Mouse (Mus musculus) forebrain, embryonic 14.5 days (tissue): ENCODE results near the gene Rab40c. TPM values are rescaled to one million over a fixed set of nuclear protein-coding genes. Genes with fewer than 3 reads are reported as not detected.

Source experiments
- ATAC-seq: fragments of 200-750 bp; cut with Nextera tagmentation; 2 replicates; pipeline ENCODE4 v1.8.0; 2017; ENCODE audit warnings: mild to moderate bottlenecking, moderate library complexity
- DNase-seq: peaks from one replicate; pipeline ENCODE4 v3.0.0-alpha.2; 2015; ENCODE audit warnings: low spot score
- H3K27ac ChIP-seq: fragments of 300-500 bp; sonication (generic); 2 replicates; pipeline ENCODE4 v1.5.1; 2014; ENCODE audit warnings: low read depth, mild to moderate bottlenecking, control low read depth, low read length, moderate library complexity
- H3K27me3 ChIP-seq: fragments of 300-500 bp; sonication (generic); replicated peaks from 2 replicates; pipeline ENCODE4 v1.6.1; 2014; ENCODE audit warnings: low read length, control low read depth, mixed read lengths; ENCODE audit not compliant: control insufficient read depth, insufficient read depth
- H3K36me3 ChIP-seq: fragments of 300-500 bp; sonication (generic); 2 replicates; pipeline ENCODE4 v1.6.1; 2014; ENCODE audit warnings: low read length, control low read depth; ENCODE audit not compliant: control insufficient read depth, insufficient read depth
- H3K4me1 ChIP-seq: fragments of 300-500 bp; sonication (generic); 2 replicates; pipeline ENCODE4 v1.6.1; 2014; ENCODE audit warnings: antibody characterized with exemption, low read length, control low read depth; ENCODE audit not compliant: control insufficient read depth, insufficient read depth
- H3K4me2 ChIP-seq: fragments of 300-500 bp; sonication (generic); 2 replicates; pipeline ENCODE4 v1.6.1; 2014; ENCODE audit warnings: mild to moderate bottlenecking, control low read depth, low read length
- H3K4me3 ChIP-seq: fragments of 300-500 bp; sonication (generic); 2 replicates; pipeline ENCODE4 v1.5.1; 2014; ENCODE audit warnings: low read depth, low read length, control low read depth
- H3K9ac ChIP-seq: fragments of 300-500 bp; sonication (generic); 2 replicates; pipeline ENCODE4 v1.6.1; 2014; ENCODE audit warnings: mild to moderate bottlenecking, low read length, control low read depth, moderate library complexity
- H3K9me3 ChIP-seq: fragments of 300-500 bp; sonication (generic); replicated peaks from 2 replicates; pipeline ENCODE4 v1.6.1; 2016; ENCODE audit warnings: low read length, control low read depth, mixed read lengths; ENCODE audit not compliant: control insufficient read depth
- whole genome bisulfite sequencing: fragments of 180-500 bp; shearing (Covaris S2); extraction: QIAGEN DNeasy Blood & Tissue Kit; methylation state at CpG from one replicate; pipeline ENCODE4 v1.1.7; 2014; 5-methylcytosine and 5-hydroxymethylcytosine counted together
- polyA plus RNA-seq: library from polyadenylated mRNA; unstranded; fragments of >200 nt; fragmentation: Nextera tagmentation; extraction: Ambion mirVana; gene quantifications from 2 replicates; pipeline ENCODE4 v1.2.1, GENCODE M21; 2014

Rab40c gene
- polyA plus RNA-seq, 1 experiment from 2014 or later: 31.6 TPM

GRCm38 (mm10) chr17:25942597-25943151 lies 23.1 kb upstream of the Rab40c start:
- no peak overlapping the region for H3K4me3 ChIP-seq
- DNase-seq: no peak
- H3K27ac ChIP-seq: no peak overlapping the region
- WGBS: 91% methylated on average over 2 of the region's 2 CpGs
- ATAC-seq: 0 out of 2 replicates have a peak, but pooled peaks have one; percentile 18
- no peaks in the 10 kb centered on the region for H3K9me3 ChIP-seq
- no peak overlapping the region for H3K9ac ChIP-seq
- 0 out of 2 replicates have a peak, but pooled peaks cover 5% of the 10 kb centered on the region for H3K4me1 ChIP-seq
- H3K36me3 ChIP-seq: no peaks in the 10 kb centered on the region
- no peak overlapping the region for H3K4me2 ChIP-seq
- H3K27me3 ChIP-seq: no peaks in the 10 kb centered on the region

- peak; percentile 76 for ATAC-seq
- 2% methylated on average over 49 of the region's 54 CpGs for WGBS
- Histone ChIP-seq H3K9ac (peak overlapping the region; percentile 96), H3K4me2 (peak overlapping the region; percentile 78), H3K27ac (peak overlapping the region; percentile 84), H3K27me3 (no peaks in the 10 kb centered on the region), H3K36me3 (peaks cover 6% of the 10 kb centered on the region), H3K4me1 (0 out of 2 replicates have a peak, but pooled peaks cover 5% of the 10 kb centered on the region), H3K4me3 (peak overlapping the region; percentile 81), H3K9me3 (no peaks in the 10 kb centered on the region)
- DNase-seq: peak; percentile 72
These were observed 22.1 kb upstream of the Rab40c start for GRCm38 (mm10) chr17:25941511-25942241.

GRCm38 (mm10) chr17:25934526-25934925 lies 15.0 kb upstream of the Rab40c start:
- no peak overlapping the region for H3K4me3 ChIP-seq
- H3K4me2 ChIP-seq: no peak overlapping the region
- no peaks in the 10 kb centered on the region for H3K27me3 ChIP-seq
- ATAC-seq (no peak), DNase-seq (no peak)
- H3K36me3 ChIP-seq: peaks cover 67% of the 10 kb centered on the region
- no peak overlapping the region for H3K27ac ChIP-seq
- H3K4me1 ChIP-seq: no peaks in the 10 kb centered on the region
- H3K9me3 ChIP-seq: no peaks in the 10 kb centered on the region
- WGBS: 100% methylated on average over 1 of the region's 1 CpGs
- no peak overlapping the region for H3K9ac ChIP-seq

GRCm38 (mm10) chr17:25925348-25925747 lies 5.8 kb upstream of the Rab40c start:
- Histone ChIP-seq H3K9me3 (no peaks in the 10 kb centered on the region), H3K27me3 (no peaks in the 10 kb centered on the region), H3K4me2 (no peak overlapping the region), H3K36me3 (peaks cover 36% of the 10 kb centered on the region), H3K9ac (no peak overlapping the region), H3K4me3 (no peak overlapping the region), H3K27ac (no peak overlapping the region), H3K4me1 (0 out of 2 replicates have a peak, but pooled peaks cover 3% of the 10 kb centered on the region)
- DNase-seq (no peak), ATAC-seq (no peak)
- 83% methylated on average over 2 of the region's 2 CpGs for WGBS

- H3K9me3 ChIP-seq: no peaks in the 10 kb centered on the region
- no peak overlapping the region for H3K4me2 ChIP-seq
- H3K4me1 ChIP-seq: peaks cover 13% of the 10 kb centered on the region
- WGBS: 67% methylated on average over 5 of the region's 5 CpGs
- H3K9ac ChIP-seq: no peak overlapping the region
- no peak overlapping the region for H3K27ac ChIP-seq
- ATAC-seq (no peak), DNase-seq (no peak)
- H3K27me3 ChIP-seq: no peaks in the 10 kb centered on the region
- H3K4me3 ChIP-seq: no peak overlapping the region
- H3K36me3 ChIP-seq: peaks cover 16% of the 10 kb centered on the region; the same call in 1 of the 2 replicates
These were observed 2.6 kb upstream of the Rab40c start for GRCm38 (mm10) chr17:25922120-25922519.

GRCm38 (mm10) chr17:25919786-25920642 lies 487 bp upstream of the Rab40c start:
- no peaks in the 10 kb centered on the region for H3K27me3 ChIP-seq
- peak; percentile 97 for ATAC-seq
- H3K4me2 ChIP-seq: peak overlapping the region; percentile 73
- H3K4me3 ChIP-seq: peak overlapping the region; percentile 95
- no peaks in the 10 kb centered on the region for H3K9me3 ChIP-seq
- peak overlapping the region; percentile 87 for H3K9ac ChIP-seq
- H3K27ac ChIP-seq: peak overlapping the region; percentile 92
- H3K36me3 ChIP-seq: peaks cover 10% of the 10 kb centered on the region; the same call in 1 of the 2 replicates
- 0% methylated on average over 33 of the region's 40 CpGs for WGBS
- H3K4me1 ChIP-seq: peaks cover 13% of the 10 kb centered on the region
- peak; percentile 100 for DNase-seq

GRCm38 (mm10) chr17:25918037-25918750 lies 1.3 kb downstream of the Rab40c start:
- Histone ChIP-seq H3K4me3 (peak overlapping the region; percentile 95), H3K4me2 (peak overlapping the region; percentile 87), H3K9ac (peak overlapping the region; percentile 87), H3K9me3 (no peaks in the 10 kb centered on the region), H3K27me3 (no peaks in the 10 kb centered on the region), H3K27ac (no peak overlapping the region), H3K36me3 (peaks cover 11% of the 10 kb centered on the region; the same call in 1 of the 2 replicates), H3K4me1 (peaks cover 13% of the 10 kb centered on the region)
- DNase-seq (no peak), ATAC-seq (no peak)
- WGBS: 85% methylated on average over 9 of the region's 9 CpGs

- H3K9me3 ChIP-seq: no peaks in the 10 kb centered on the region
- no peak for DNase-seq
- H3K27ac ChIP-seq: no peak overlapping the region
- ATAC-seq: no peak
- no peak overlapping the region; the same call in 1 of the 2 replicates for H3K9ac ChIP-seq
- no peak overlapping the region for H3K4me2 ChIP-seq
- H3K4me1 ChIP-seq: peaks cover 13% of the 10 kb centered on the region
- no peak overlapping the region for H3K4me3 ChIP-seq
- no peaks in the 10 kb centered on the region for H3K27me3 ChIP-seq
- WGBS: 83% methylated on average over 8 of the region's 8 CpGs
- peaks cover 14% of the 10 kb centered on the region; the same call in 1 of the 2 replicates for H3K36me3 ChIP-seq
These were observed 2.4 kb downstream of the Rab40c start for GRCm38 (mm10) chr17:25916931-25917647.
